Mouse (Mus musculus) stomach, embryonic 15.5 days (tissue): Measurements from ENCODE around the gene Cnksr3. TPM values are rescaled to one million over a fixed set of nuclear protein-coding genes. Genes with fewer than 3 reads are reported as not detected.

Source experiments
- ATAC-seq: fragments of 200-750 bp; cut with Nextera tagmentation; 2 replicates; pipeline ENCODE4 v1.8.0; 2017; ENCODE audit warnings: low read depth, moderate number of reproducible peaks, moderate TSS enrichment; ENCODE audit not compliant: insufficient read depth, low FRiP score
- H3K27ac ChIP-seq: fragments of 300-500 bp; sonication (generic); 2 replicates; pipeline ENCODE4 v1.5.1; 2015; ENCODE audit warnings: mild to moderate bottlenecking, inconsistent platforms
- H3K27me3 ChIP-seq: fragments of 300-500 bp; sonication (generic); replicated peaks from 2 replicates; pipeline ENCODE4 v1.6.1; 2015; ENCODE audit warnings: inconsistent platforms
- H3K36me3 ChIP-seq: fragments of 300-500 bp; sonication (generic); 2 replicates; pipeline ENCODE4 v1.6.1; 2015; ENCODE audit warnings: inconsistent platforms
- H3K4me1 ChIP-seq: fragments of 300-500 bp; sonication (generic); 2 replicates; pipeline ENCODE4 v1.6.1; 2015; ENCODE audit warnings: inconsistent platforms
- H3K4me2 ChIP-seq: fragments of 300-500 bp; sonication (generic); 2 replicates; pipeline ENCODE4 v1.6.1; 2015; ENCODE audit warnings: mild to moderate bottlenecking, inconsistent platforms
- H3K4me3 ChIP-seq: fragments of 300-500 bp; sonication (generic); replicated peaks from 2 replicates; pipeline ENCODE4 v1.5.1; 2015; ENCODE audit warnings: inconsistent platforms
- H3K9ac ChIP-seq: fragments of 300-500 bp; sonication (generic); 2 replicates; pipeline ENCODE4 v1.6.1; 2015; ENCODE audit warnings: inconsistent platforms
- H3K9me3 ChIP-seq: fragments of 300-500 bp; sonication (generic); 2 replicates; pipeline ENCODE4 v1.6.1; 2016; ENCODE audit warnings: inconsistent platforms
- WGBS: fragments of 180-500 bp; shearing (Covaris S2); methylation state at CpG from one replicate; pipeline ENCODE4 v1.1.7; 2015; 5-methylcytosine and 5-hydroxymethylcytosine counted together
- polyA plus RNA-seq: library from polyadenylated mRNA; unstranded; fragments of >200 nt; fragmentation: Nextera tagmentation; extraction: Ambion mirVana; gene quantifications from 2 replicates; pipeline ENCODE4 v1.2.1, GENCODE M21; 2015

Gene Cnksr3
- polyA plus RNA-seq, 1 experiment from 2014 or later: 14.6 TPM

- Histone ChIP-seq H3K9ac (no peak overlapping the region), H3K36me3 (no peaks in the 10 kb centered on the region; the same call in 1 of the 2 replicates), H3K9me3 (no peaks in the 10 kb centered on the region), H3K27me3 (no peaks in the 10 kb centered on the region), H3K4me1 (peaks cover 6% of the 10 kb centered on the region; the same call in 1 of the 2 replicates), H3K4me3 (no peak overlapping the region), H3K4me2 (no peak overlapping the region), H3K27ac (no peak overlapping the region)
- WGBS: 83% methylated on average over 5 of the region's 5 CpGs
- no peak for ATAC-seq
Measured at GRCm38 (mm10) chr10:7114796-7115195, 97.2 kb downstream of the Cnksr3 start.

GRCm38 (mm10) chr10:7113747-7114146 lies 98.3 kb downstream of the Cnksr3 start:
- H3K27me3 ChIP-seq: no peaks in the 10 kb centered on the region
- peaks cover 6% of the 10 kb centered on the region; the same call in 1 of the 2 replicates for H3K4me1 ChIP-seq
- no peak overlapping the region for H3K27ac ChIP-seq
- no peaks in the 10 kb centered on the region for H3K36me3 ChIP-seq
- WGBS: 85% methylated on average over 4 of the region's 4 CpGs
- no peak overlapping the region for H3K4me2 ChIP-seq
- H3K9ac ChIP-seq: no peak overlapping the region
- H3K4me3 ChIP-seq: no peak overlapping the region
- no peak for ATAC-seq
- H3K9me3 ChIP-seq: no peaks in the 10 kb centered on the region

- no peaks in the 10 kb centered on the region for H3K36me3 ChIP-seq
- no peak overlapping the region for H3K4me3 ChIP-seq
- no peak overlapping the region for H3K27ac ChIP-seq
- H3K27me3 ChIP-seq: no peaks in the 10 kb centered on the region
- peaks cover under 1% of the 10 kb centered on the region; the same call in 1 of the 2 replicates for H3K4me1 ChIP-seq
- H3K9ac ChIP-seq: no peak overlapping the region
- H3K4me2 ChIP-seq: no peak overlapping the region
- H3K9me3 ChIP-seq: no peaks in the 10 kb centered on the region
- 75% methylated on average over 1 of the region's 1 CpGs for WGBS
- no peak for ATAC-seq
Measured at GRCm38 (mm10) chr10:7113144-7113543, 98.9 kb downstream of the Cnksr3 start.

- no peak overlapping the region for H3K4me3 ChIP-seq
- no peaks in the 10 kb centered on the region for H3K9me3 ChIP-seq
- H3K36me3 ChIP-seq: no peaks in the 10 kb centered on the region
- no peak overlapping the region for H3K27ac ChIP-seq
- no peaks in the 10 kb centered on the region for H3K27me3 ChIP-seq
- no peak overlapping the region for H3K9ac ChIP-seq
- 84% methylated on average over 6 of the region's 6 CpGs for WGBS
- no peak for ATAC-seq
- H3K4me2 ChIP-seq: no peak overlapping the region
- H3K4me1 ChIP-seq: no peaks in the 10 kb centered on the region
Measured at GRCm38 (mm10) chr10:7111462-7112000, 100.5 kb downstream of the Cnksr3 start.

GRCm38 (mm10) chr10:7103872-7104271 lies 108.2 kb downstream of the Cnksr3 start:
- no peak overlapping the region for H3K27ac ChIP-seq
- H3K9ac ChIP-seq: no peak overlapping the region
- no peak overlapping the region for H3K4me3 ChIP-seq
- H3K4me1 ChIP-seq: no peaks in the 10 kb centered on the region
- H3K9me3 ChIP-seq: no peaks in the 10 kb centered on the region
- no peak overlapping the region for H3K4me2 ChIP-seq
- H3K27me3 ChIP-seq: no peaks in the 10 kb centered on the region
- WGBS: 43% methylated on average over 1 of the region's 1 CpGs
- H3K36me3 ChIP-seq: no peaks in the 10 kb centered on the region
- no peak for ATAC-seq

- Histone ChIP-seq H3K27me3 (no peaks in the 10 kb centered on the region), H3K4me2 (no peak overlapping the region)
Measured at GRCm38 (mm10) chr10:7077971-7078370, 134.1 kb downstream of the Cnksr3 start.

GRCm38 (mm10) chr10:7077389-7077808 lies 134.6 kb downstream of the Cnksr3 start:
- WGBS: 37% methylated on average over 7 of the region's 7 CpGs
- H3K27ac ChIP-seq: peak overlapping the region; percentile 27
- no peaks in the 10 kb centered on the region for H3K36me3 ChIP-seq
- no peaks in the 10 kb centered on the region for H3K27me3 ChIP-seq
- no peak overlapping the region for H3K9ac ChIP-seq
- H3K4me1 ChIP-seq: no peaks in the 10 kb centered on the region
- no peak for ATAC-seq
- no peak overlapping the region for H3K4me3 ChIP-seq
- no peaks in the 10 kb centered on the region for H3K9me3 ChIP-seq
- H3K4me2 ChIP-seq: 0 out of 2 replicates have a peak overlapping the region, but pooled peaks have one; percentile 3

More at GRCm38 (mm10) chr10:7077971-7078370, 134.1 kb downstream of the Cnksr3 start:
- ATAC-seq: no peak
- H3K9me3 ChIP-seq: no peaks in the 10 kb centered on the region
- no peaks in the 10 kb centered on the region for H3K4me1 ChIP-seq
- H3K4me3 ChIP-seq: no peak overlapping the region
- H3K9ac ChIP-seq: no peak overlapping the region
- no peaks in the 10 kb centered on the region for H3K36me3 ChIP-seq
- 71% methylated on average over 1 of the region's 1 CpGs for WGBS
- H3K27ac ChIP-seq: no peak overlapping the region

- peak; percentile 65 for ATAC-seq
- WGBS: 23% methylated on average over 7 of the region's 8 CpGs
- Histone ChIP-seq H3K9ac (no peak overlapping the region), H3K27me3 (no peaks in the 10 kb centered on the region), H3K36me3 (no peaks in the 10 kb centered on the region), H3K4me3 (no peak overlapping the region; the same call in 1 of the 2 replicates), H3K4me2 (peak overlapping the region; percentile 40), H3K27ac (peak overlapping the region; percentile 78), H3K4me1 (no peaks in the 10 kb centered on the region), H3K9me3 (no peaks in the 10 kb centered on the region)
Measured at GRCm38 (mm10) chr10:7076662-7077211, 135.3 kb downstream of the Cnksr3 start.

GRCm38 (mm10) chr10:7076201-7076600 lies 135.8 kb downstream of the Cnksr3 start:
- no peak overlapping the region for H3K4me3 ChIP-seq
- no peaks in the 10 kb centered on the region for H3K9me3 ChIP-seq
- no peaks in the 10 kb centered on the region for H3K36me3 ChIP-seq
- no peak overlapping the region for H3K9ac ChIP-seq
- ATAC-seq: peak; percentile 72
- no peaks in the 10 kb centered on the region for H3K27me3 ChIP-seq
- no peaks in the 10 kb centered on the region for H3K4me1 ChIP-seq
- WGBS: 5% methylated on average over 8 of the region's 8 CpGs
- H3K4me2 ChIP-seq: peak overlapping the region; percentile 40
- H3K27ac ChIP-seq: peak overlapping the region; percentile 78; the same call in 1 of the 2 replicates

GRCm38 (mm10) chr10:7075661-7076060 lies 136.4 kb downstream of the Cnksr3 start:
- H3K27ac ChIP-seq: no peak overlapping the region
- H3K4me3 ChIP-seq: no peak overlapping the region
- H3K4me2 ChIP-seq: no peak overlapping the region
- H3K27me3 ChIP-seq: no peaks in the 10 kb centered on the region
- H3K9me3 ChIP-seq: no peaks in the 10 kb centered on the region
- ATAC-seq: no peak
- 76% methylated on average over 2 of the region's 2 CpGs for WGBS
- H3K36me3 ChIP-seq: no peaks in the 10 kb centered on the region
- H3K4me1 ChIP-seq: no peaks in the 10 kb centered on the region
- H3K9ac ChIP-seq: no peak overlapping the region

GRCm38 (mm10) chr10:7074231-7074630 lies 137.8 kb downstream of the Cnksr3 start:
- no peak for ATAC-seq
- no peak overlapping the region for H3K9ac ChIP-seq
- WGBS: 85% methylated on average over 2 of the region's 2 CpGs

GRCm38 (mm10) chr10:7070924-7071323 lies 141.1 kb downstream of the Cnksr3 start:
- Histone ChIP-seq H3K27me3 (no peaks in the 10 kb centered on the region), H3K36me3 (no peaks in the 10 kb centered on the region), H3K9ac (no peak overlapping the region), H3K4me2 (no peak overlapping the region), H3K4me3 (no peak overlapping the region), H3K4me1 (no peaks in the 10 kb centered on the region), H3K9me3 (no peaks in the 10 kb centered on the region), H3K27ac (no peak overlapping the region)
- 73% methylated on average over 5 of the region's 5 CpGs for WGBS
- ATAC-seq: no peak

More at GRCm38 (mm10) chr10:7074231-7074630, 137.8 kb downstream of the Cnksr3 start:
- Histone ChIP-seq H3K36me3 (no peaks in the 10 kb centered on the region), H3K4me1 (no peaks in the 10 kb centered on the region), H3K27me3 (no peaks in the 10 kb centered on the region), H3K27ac (no peak overlapping the region), H3K4me2 (no peak overlapping the region), H3K4me3 (no peak overlapping the region), H3K9me3 (no peaks in the 10 kb centered on the region)
